Mouse (Mus musculus) c-Kit-positive CD71-positive TER-119-negative erythroid progenitor cells, embryonic 14.5 days (primary cell): ENCODE measurements around the gene Miga2.

ENCODE experiments used
- DNase-seq: peaks from one replicate; pipeline ENCODE4 v3.0.0-alpha.2; 2013; ENCODE audit warnings: low read depth

Miga2 gene

GRCm38 (mm10) chr2:30419112-30419511 lies 55.1 kb downstream of the Miga2 start:
- no peak for DNase-seq

GRCm38 (mm10) chr2:30421432-30421831 lies 57.4 kb downstream of the Miga2 start:
- no peak for DNase-seq

- no peak for DNase-seq
Measured at GRCm38 (mm10) chr2:30429156-30429555, 65.1 kb downstream of the Miga2 start.
